In the genomic region with DNA sequence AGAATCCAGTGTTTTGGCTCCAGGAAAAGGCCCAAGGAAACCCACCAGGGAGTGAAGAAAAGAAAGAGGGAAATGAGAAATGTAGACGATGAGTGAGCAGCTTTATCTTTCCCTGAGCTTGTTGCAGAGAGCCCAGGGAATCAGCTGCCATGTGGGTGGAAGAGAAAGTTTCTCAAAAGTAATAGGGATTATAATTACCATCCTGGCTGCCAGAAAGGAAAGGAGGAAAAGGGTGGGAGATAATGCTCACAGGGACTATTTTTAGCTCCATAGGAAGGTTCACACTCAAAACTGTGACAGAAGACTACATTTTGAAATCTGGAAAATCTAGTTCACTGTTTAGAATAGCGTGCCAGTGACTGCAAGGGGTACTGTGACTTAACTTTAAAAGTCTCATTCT, we compare ENCODE assay signal across 14 mouse cellular contexts.
DNase-seq lines count a peak whose midpoint lies in the region.
"Had no signal": no experiment of that assay in that cellular context is flagged by ENCODE, and none has a peak within 500 bp of the region (broad histone marks: within the 10 kb centered on the region; RNA-seq: fewer than 3 reads in every experiment).

No protein-coding gene starts in this region.

- intact Hi-C loops in left cerebral cortex, postnatal 25 days (cut with DNase I) = loop anchor here (5.0 kb wide), 3 partner anchors 33 to 93 kb away; no protein-coding TSS in a partner anchor

- DNase-seq in layer of hippocampus, adult 11-12 months (ENCODE audit: low spot score) = peak; percentile 18
- DNase-seq in layer of hippocampus, postnatal 25 days (ENCODE audit: extremely low spot score in 1 of 2, low spot score in 1 of 2) = no peak
- DNase-seq in right cerebral cortex, adult 2 months (ENCODE audit: low spot score in 2 of 2) = peak; percentile 58 to 60
- DNase-seq in right cerebral cortex, postnatal 4 days = no peak
- DNase-seq in left cerebral cortex, postnatal 25 days (ENCODE audit: low spot score in 2 of 2) = peak; percentile 43 to 95
- DNase-seq in cerebellum, postnatal 4 days (ENCODE audit: low spot score in 2 of 2) = no peak
- DNase-seq in heart, adult 11 months = no peak
- DNase-seq in kidney, adult 9 months = no peak
- DNase-seq: cerebellum, adult 11 months; cerebellum, postnatal 25 days; heart, adult 2 months; kidney, adult 11 months; kidney, postnatal 14 days; lung, postnatal 10 days had no signal

Comparison
In these comparisons a context has a peak if more than half of its experiments do, and no peak if none do; other contexts are left out.
1. DNase-seq: peak in layer of hippocampus, adult 11-12 months (single experiment), right cerebral cortex, adult 2 months (2 of 2) and left cerebral cortex, postnatal 25 days (2 of 2); none in layer of hippocampus, postnatal 25 days (0 of 2), right cerebral cortex, postnatal 4 days (single experiment), cerebellum, postnatal 4 days (0 of 2), heart, adult 11 months (single experiment) and kidney, adult 9 months (single experiment).